Mouse (Mus musculus): ENCODE data around the gene Notch3.

Gene Notch3

DNA sequence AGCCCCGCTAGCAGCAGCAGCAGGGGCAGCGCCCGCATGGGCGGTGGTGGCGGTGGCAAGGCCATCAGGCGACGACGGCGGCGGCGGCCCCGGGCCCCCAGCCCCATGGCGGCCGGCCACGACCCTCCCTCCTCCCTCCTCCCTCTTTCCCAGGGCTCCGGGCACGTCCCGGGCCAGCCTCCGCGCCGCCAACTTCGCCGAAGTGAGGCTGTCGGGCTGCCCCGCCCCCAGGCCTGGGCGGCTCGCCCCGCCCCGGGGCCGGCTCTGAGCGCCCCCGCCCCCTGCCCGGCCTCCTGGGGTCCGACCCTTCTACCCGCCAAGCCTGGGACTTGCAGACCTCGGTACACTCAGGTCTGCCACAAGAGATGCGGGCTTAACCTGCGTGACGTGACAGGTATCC lies at the start of gene Notch3:
TSS of gene Notch3 (minus strand) at position 166 of the 400 bp plus-strand sequence.
- ChIA-PET CTCF (interaction anchor here in 3 of 4 experiments (1.1 to 1.6 kb wide), 4 partner anchors 22 to 43 kb away, joined by 3 to 15 read pairs (median 6); partner anchors contain the start of gene Ephx3 (in 1 of the 3)), POLR2A (interaction anchor here in 3 of 4 experiments (0.5 to 3.7 kb wide), 20 partner anchors 11 to 604 kb away, joined by 3 to 28 read pairs (median 5); partner anchors contain the start of genes Ephx3 (in 2 of the 3), Akap8 (in 1 of the 3), Brd4 (in 1 of the 3) and Cyp4f17 (in 1 of the 3))

DNA sequence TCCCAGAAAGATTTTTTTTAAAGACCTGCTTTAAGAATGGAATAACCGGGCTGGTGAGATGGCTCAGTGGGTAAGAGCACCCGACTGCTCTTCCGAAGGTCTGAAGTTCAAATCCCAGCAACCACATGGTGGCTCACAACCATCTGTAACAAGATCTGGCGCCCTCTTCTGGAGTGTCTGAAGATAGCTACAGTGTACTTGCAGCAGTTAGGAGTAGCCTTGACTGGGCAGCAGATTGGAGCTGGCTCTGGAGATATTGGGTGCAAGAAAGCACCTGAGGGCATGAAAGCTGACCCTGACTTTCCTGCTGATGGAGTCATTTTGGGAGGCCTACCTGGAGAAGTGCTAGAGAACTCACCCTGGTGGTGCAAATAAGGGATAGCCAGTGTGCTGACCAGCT lies 48.9 kb upstream of the Notch3 start:
- ChIA-PET CTCF (interaction anchor here (0.7 to 3.1 kb wide), 18 partner anchors 8 to 93 kb away, joined by 3 to 11 read pairs (median 3); no protein-coding TSS in a partner anchor), POLR2A (interaction anchor here in 2 of 4 experiments (0.8 to 1.7 kb wide), 11 partner anchors 8 to 136 kb away, joined by 3 to 6 read pairs (median 3); no protein-coding TSS in a partner anchor)

DNA sequence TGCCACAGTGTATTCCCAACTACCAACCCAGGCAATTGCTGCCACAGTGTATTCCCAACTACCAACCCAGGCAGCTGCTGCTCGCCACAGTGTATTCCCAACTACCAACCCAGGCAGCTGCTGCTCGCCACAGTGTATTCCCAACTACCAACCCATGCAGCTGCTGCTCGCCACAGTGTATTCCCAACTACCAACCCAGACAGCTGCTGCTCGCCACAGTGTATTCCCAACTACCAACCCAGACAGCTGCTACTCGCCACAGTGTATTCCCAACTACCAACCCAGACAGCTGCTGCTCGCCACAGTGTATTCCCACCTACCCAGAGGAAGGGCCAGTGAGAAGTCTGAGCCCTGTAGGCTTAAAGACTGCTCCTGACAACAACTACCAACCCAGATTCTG lies 44.9 kb upstream of the Notch3 start:
- ChIA-PET CTCF (interaction anchor here in 3 of 4 experiments (0.7 to 2.5 kb wide), 6 partner anchors 12 to 108 kb away, joined by 3 to 7 read pairs (median 3); no protein-coding TSS in a partner anchor), POLR2A (interaction anchor here in 3 of 4 experiments (0.6 to 6.7 kb wide), 28 partner anchors 9 to 403 kb away, joined by 3 to 38 read pairs (median 4); partner anchors contain the start of genes Ephx3 (in 3 of the 3), Akap8 (in 2 of the 3) and Brd4 (in 1 of the 3))

DNA sequence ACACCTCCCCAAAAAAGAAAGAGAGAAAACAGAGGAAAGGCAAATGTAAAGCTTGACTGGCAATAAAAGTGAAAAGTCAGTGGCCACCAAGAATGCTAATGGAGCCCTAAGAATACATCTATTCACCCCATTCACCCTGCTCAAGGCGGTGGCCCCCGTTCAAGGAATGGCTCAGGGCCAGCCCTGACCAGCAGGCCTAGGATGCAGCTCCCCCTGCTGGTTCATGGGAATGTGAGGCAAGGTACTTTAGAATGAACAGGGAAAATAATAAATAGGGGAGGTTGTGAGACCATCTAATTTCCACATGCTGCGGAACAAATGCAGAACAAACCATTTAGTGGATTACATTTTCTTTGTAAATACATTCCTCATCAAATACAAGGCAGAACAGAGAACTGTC lies 43.1 kb upstream of the Notch3 start:
- ChIA-PET CTCF (interaction anchor here (0.6 to 2.5 kb wide), 28 partner anchors 8 to 235 kb away, joined by 3 to 24 read pairs (median 5); partner anchors contain the start of gene Ephx3 (in 1 of the 4)), POLR2A (interaction anchor here in 2 of 4 experiments (0.6 to 6.7 kb wide), 22 partner anchors 10 to 402 kb away, joined by 3 to 38 read pairs (median 4); partner anchors contain the start of genes Ephx3 (in 2 of the 2), Akap8 (in 1 of the 2) and Notch3 (in 1 of the 2))

DNA sequence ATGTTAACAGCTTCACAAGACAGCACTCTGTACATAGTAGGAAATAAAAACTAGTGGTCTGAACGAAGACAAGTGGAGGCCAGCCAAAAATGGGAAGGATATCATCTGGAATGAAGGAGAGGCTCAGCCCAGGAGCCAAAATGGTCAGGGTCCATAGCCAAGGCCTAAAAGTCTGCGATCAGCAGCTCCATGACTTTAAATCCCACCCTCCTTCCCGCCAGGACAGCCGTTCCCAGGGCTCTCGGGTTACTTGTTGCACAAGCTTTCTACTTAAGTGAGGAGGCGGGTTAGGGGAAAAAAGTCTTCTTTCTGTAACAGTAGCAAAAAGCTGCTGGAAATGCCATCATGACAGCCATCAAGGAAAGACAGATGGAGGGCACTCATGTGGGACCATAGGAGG lies 42.5 kb upstream of the Notch3 start:
- CTCF ChIA-PET: interaction anchor here (0.6 to 2.5 kb wide), 26 partner anchors 8 to 301 kb away, joined by 3 to 24 read pairs (median 4); partner anchors contain the start of gene Ephx3 (in 1 of the 4)
- POLR2A ChIA-PET: interaction anchor here in 2 of 4 experiments (0.7 to 6.7 kb wide), 21 partner anchors 10 to 283 kb away, joined by 3 to 38 read pairs (median 5); partner anchors contain the start of genes Akap8 (in 2 of the 2), Ephx3 (in 2 of the 2), Brd4 (in 1 of the 2) and Notch3 (in 1 of the 2)

DNA sequence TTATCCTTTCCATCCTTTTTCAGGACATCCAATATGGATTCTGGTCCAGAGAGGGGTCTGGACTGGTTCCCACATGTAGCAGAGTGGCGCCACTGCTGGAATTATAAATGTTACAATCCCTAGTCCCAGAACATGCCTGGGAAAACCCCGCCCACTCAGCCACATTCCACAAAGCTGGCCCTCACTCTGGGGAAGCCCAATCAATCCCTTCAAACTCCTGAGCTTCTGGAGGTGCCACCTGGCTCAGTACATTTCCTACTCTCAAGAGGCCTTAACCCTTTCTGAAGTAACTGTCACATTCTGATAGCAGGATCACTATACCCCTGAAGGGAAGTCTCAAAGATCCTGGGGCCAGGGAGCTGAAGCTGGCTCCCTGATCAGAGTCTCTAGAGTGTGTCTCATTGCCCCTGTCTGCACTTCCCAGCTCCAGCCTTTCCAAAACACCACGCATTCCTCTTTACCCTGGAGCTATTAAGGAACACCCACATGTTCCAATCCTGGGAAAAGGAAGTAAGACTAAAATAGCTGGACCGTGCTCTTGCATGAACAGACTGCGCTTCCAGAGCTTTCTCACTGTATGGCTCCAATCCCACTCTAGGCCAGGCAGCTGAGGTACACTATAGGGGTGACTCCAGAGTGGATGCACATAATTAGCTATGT lies 41.1 kb upstream of the Notch3 start:
- POLR2A ChIA-PET: interaction anchor here in 2 of 4 experiments (0.7 to 6.7 kb wide), 19 partner anchors 8 to 298 kb away, joined by 3 to 38 read pairs (median 4); partner anchors contain the start of genes Akap8 (in 1 of the 2), Brd4 (in 1 of the 2), Cyp4f17 (in 1 of the 2) and Ephx3 (in 1 of the 2)

DNA sequence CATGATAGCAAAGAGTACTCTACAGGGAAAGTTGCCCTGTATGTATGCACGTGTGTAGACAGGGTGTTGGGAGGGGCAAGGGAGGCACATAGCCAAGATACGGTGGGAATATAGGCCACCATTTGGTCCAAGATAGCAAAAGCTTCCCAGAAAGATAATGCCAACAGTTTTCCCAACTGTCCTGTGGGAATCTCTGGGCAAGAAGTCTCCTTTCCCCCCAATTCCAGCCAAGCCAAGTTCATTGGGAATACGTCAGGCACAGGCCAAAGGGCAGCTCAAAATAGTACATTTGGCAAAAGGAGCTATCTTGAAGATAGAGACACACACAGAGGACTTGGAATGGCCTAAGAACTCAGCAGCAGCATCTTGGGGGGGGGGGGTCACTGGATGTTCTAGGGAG lies 38.7 kb upstream of the Notch3 start:
- CTCF ChIA-PET: interaction anchor here (0.5 to 1.1 kb wide), 5 partner anchors 10 to 176 kb away, joined by 3 to 8 read pairs (median 3); no protein-coding TSS in a partner anchor
- POLR2A ChIA-PET: interaction anchor here in 2 of 4 experiments (0.5 to 1.0 kb wide), 10 partner anchors 7 to 1884 kb away, joined by 3 to 5 read pairs (median 3); no protein-coding TSS in a partner anchor

More for the DNA sequence above, 41.1 kb upstream of the Notch3 start:
- CTCF ChIA-PET: interaction anchor here in 3 of 4 experiments (0.7 to 1.3 kb wide), 4 partner anchors 8 to 64 kb away, joined by 3 to 5 read pairs (median 3); no protein-coding TSS in a partner anchor

DNA sequence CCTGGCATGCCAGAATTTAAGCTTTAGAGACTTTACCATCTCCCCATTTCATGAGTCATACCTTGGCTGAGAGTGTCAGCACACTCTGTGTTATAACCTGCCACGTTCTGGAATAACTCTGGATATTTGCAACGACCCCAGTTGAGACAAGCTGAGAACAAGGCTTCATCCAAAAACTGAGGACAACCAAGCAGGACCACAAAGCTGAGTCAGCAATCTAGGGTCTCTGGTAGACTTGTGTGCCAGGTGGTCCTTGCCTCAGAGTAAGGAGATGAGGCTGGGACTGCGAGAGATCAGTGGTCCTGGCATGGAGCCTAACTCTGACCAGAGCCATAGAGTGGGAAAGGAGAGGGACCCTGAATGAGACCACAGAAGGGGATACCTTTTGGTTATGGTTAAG lies 36.3 kb upstream of the Notch3 start:
- POLR2A ChIA-PET: interaction anchor here in 2 of 4 experiments (0.6 to 3.7 kb wide), 8 partner anchors 8 to 43 kb away, joined by 3 to 12 read pairs (median 4); partner anchors contain the start of gene Ephx3 (in 2 of the 2)

DNA sequence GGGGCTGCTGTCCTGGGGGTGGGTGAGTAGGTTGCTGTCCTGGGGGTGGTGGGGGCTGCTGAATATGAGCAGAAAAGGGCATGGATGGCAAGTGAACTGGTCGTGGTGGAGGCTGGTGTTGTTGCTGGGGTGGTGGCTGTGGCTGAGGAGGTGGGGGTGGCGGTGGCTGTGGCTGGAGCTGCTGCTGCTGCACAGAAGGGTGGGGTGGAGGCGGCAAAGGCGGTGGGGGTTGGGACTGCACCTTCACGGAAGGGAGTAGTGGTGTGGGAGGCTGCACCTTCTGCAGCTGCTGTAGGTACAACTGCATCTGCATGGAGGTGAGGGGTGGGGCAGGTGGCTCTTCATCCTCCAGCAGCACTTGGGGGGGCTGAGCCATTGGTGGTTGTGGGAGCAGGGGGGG lies 34.4 kb upstream of the Notch3 start:
- CTCF ChIA-PET: interaction anchor here in 3 of 4 experiments (0.6 to 1.5 kb wide), 6 partner anchors 9 to 58 kb away, joined by 3 to 5 read pairs (median 3); no protein-coding TSS in a partner anchor
- POLR2A ChIA-PET: interaction anchor here in 2 of 4 experiments (0.6 to 3.2 kb wide), 7 partner anchors 11 to 83 kb away, joined by 3 to 11 read pairs (median 3); partner anchors contain the start of gene Ephx3 (in 1 of the 2)

More for the DNA sequence above, 36.3 kb upstream of the Notch3 start:
- CTCF ChIA-PET: interaction anchor here in 1 of 4 experiments (1.1 kb wide), 2 partner anchors 13 to 184 kb away, joined by 3 read pairs; partner anchors contain the start of gene Ephx3

DNA sequence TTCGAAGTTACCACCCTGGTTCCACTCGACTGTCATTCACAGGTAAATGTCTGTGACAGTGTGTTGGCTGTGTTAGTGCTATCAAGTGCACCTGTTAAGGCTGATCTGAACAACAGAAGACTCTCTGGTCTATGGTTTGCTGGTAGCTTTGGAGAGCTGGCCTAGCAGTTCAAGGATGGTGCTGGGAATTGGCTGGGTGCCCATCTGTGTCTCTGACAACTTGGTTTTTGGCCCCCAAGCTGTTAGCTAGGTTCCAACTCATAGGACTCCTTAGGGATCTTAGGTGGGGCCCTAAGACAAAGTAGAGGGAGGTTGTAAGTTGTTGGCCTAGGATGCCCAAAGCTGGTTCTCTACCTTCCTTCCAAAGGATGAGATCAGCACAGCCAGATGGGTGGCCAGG lies 33.1 kb upstream of the Notch3 start:
- ChIA-PET CTCF (interaction anchor here in 3 of 4 experiments (0.5 to 3.2 kb wide), 5 partner anchors 10 to 57 kb away, joined by 3 to 10 read pairs (median 8); no protein-coding TSS in a partner anchor), POLR2A (interaction anchor here (0.6 to 3.3 kb wide), 8 partner anchors 9 to 30 kb away, joined by 3 to 20 read pairs (median 8); partner anchors contain the start of gene Ephx3 (in 1 of the 4))

DNA sequence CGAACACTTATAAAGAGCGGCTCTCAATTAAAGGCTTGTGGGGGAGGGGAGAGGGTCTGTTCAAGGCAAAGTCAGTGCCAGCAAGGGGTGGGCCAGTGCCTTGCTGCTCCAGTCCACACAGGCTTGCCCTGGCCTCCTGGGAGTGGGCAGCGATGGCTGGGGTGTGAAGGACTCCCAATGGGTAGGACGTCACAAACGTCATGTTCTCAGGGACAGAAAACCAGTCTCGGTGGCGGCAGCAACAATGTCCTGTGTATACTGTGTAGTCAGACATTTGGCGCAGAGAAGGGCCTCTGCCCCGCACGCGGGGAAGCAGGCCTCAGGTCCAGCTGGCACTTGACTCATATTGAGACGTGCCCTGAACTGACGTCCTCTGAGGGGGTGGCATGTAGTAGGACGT lies 30.5 kb upstream of the Notch3 start:
- ChIA-PET CTCF (interaction anchor here in 2 of 4 experiments (0.8 to 3.2 kb wide), 5 partner anchors 8 to 78 kb away, joined by 3 to 10 read pairs (median 4); partner anchors contain the start of gene Ephx3 (in 1 of the 2)), POLR2A (interaction anchor here in 3 of 4 experiments (0.6 to 3.3 kb wide), 4 partner anchors 12 to 66 kb away, joined by 3 to 20 read pairs (median 8); no protein-coding TSS in a partner anchor)

DNA sequence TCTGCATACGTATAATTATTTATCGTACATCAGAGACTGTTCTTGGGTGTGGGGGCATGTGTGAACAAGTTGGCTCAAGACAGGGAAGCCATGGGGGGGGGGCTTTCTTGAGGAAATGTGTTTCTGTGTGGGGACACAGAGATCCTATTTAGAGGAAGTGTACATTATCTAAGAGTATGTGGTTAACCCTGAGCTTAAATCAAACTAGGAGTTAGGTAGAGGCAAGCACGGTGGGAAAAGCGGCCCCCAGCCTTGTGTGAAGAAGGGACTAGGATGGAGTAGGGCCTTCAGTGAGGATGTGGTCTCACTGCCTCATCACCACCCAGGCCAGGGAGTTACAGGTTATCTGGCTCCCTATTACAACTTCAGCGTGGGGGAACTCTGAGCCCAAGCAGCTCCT lies 29.1 kb upstream of the Notch3 start:
- ChIA-PET CTCF (interaction anchor here (0.5 to 2.2 kb wide), 9 partner anchors 14 to 526 kb away, joined by 3 to 24 read pairs (median 5); no protein-coding TSS in a partner anchor), POLR2A (interaction anchor here in 2 of 4 experiments (0.6 to 2.5 kb wide), 9 partner anchors 12 to 100 kb away, joined by 3 to 8 read pairs (median 3); no protein-coding TSS in a partner anchor)

DNA sequence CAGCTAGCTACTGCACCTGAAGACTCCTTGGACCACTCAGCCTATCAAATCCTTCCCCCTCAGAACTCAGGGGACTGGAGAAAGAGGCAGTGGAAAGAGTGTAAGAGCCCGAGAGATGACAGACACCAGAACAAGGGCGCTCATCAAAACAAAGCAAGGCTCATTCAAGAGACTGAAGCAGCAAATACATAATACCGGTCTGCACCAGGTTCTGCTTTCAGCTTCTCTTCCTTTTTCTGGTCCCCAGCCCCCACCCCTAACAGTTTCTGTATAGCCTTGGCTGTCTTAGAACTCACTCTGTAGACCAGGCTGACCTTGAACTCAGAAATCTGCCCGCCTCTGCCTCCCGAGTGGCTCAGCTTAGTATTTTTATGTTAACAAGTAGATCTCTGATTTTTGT lies 26.4 kb upstream of the Notch3 start:
- ChIA-PET CTCF (interaction anchor here in 3 of 4 experiments (0.7 to 2.0 kb wide), 4 partner anchors 16 to 31 kb away, joined by 3 to 8 read pairs (median 4); no protein-coding TSS in a partner anchor), POLR2A (interaction anchor here in 2 of 4 experiments (0.6 to 2.0 kb wide), 4 partner anchors 10 to 81 kb away, joined by 3 to 9 read pairs (median 4); no protein-coding TSS in a partner anchor)

DNA sequence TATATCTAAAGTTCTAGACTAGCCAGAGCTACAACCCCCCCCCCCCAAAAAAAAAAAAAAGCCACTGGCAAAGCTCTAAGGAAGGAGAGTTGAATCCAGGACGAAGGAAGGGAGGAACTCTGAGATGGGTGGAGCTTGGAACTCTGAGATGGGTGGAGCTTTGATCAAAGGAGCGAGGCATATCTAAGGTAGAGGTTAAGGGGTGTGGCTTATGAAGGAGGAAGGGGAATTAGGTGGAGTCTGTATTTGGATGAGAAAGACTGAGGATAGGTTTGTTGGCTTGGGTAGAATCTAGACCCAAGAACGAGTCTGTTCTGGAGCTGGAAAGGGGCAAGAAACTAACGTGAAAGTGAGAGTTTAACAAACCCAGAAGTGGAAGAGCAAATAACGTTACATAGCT lies 23.2 kb upstream of the Notch3 start:
- POLR2A ChIA-PET: interaction anchor here (0.5 to 4.4 kb wide), 49 partner anchors 8 to 1153 kb away, joined by 3 to 38 read pairs (median 4); partner anchors contain the start of genes Akap8l (in 2 of the 4), Akap8 (in 1 of the 4) and Notch3 (in 1 of the 4)
- CTCF ChIA-PET: interaction anchor here (0.6 to 2.5 kb wide), 20 partner anchors 8 to 1591 kb away, joined by 3 to 10 read pairs (median 4); no protein-coding TSS in a partner anchor

DNA sequence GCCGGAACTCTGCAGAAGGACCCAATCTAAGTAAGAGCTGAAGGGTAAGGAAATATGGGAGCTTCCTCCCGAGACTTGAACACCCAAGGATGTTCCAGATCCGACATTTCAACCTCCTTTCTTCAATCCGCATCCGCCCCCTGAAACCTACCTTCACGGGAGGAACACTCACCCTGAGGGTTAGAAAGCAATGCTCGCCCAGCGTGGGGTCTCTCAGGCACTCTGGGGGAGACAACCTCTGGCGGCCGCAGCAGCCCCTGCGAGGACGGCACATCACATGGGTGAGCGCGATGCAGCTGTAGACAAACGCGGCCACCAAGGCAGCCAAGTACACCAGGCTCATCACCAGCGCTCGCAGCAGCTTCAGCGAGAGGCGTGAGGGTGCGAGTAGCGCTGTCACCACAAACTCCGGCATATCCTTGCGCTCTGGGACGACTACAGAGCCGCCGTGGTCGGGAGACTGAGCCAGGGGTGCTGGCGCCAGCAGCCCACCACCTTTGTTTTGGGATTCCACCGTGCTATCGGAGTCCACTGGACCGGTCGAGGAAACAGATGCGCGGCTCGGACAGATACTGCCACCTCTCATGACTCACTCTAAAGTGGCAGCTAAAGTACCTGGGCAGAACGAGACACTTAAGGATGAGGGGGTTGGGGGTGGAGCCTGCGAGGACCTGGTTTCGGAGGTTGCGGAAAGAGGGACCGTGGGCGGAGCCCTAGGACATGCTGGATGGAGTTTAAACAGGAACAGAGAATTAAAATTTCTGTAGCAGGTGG lies 22.4 kb upstream of the Notch3 start, which contains the start of gene Ephx3:
TSS of gene Ephx3 (minus strand) at position 687 of the 774 bp plus-strand sequence.
- CTCF ChIA-PET: interaction anchor here in 3 of 4 experiments (0.6 to 2.5 kb wide), 13 partner anchors 9 to 161 kb away, joined by 3 to 10 read pairs (median 3); partner anchors contain the start of gene Notch3 (in 1 of the 3)
- POLR2A ChIA-PET: interaction anchor here (0.6 to 4.4 kb wide), 43 partner anchors 8 to 623 kb away, joined by 3 to 38 read pairs (median 4); partner anchors contain the start of genes Akap8l (in 2 of the 4), Akap8 (in 1 of the 4) and Notch3 (in 1 of the 4)

DNA sequence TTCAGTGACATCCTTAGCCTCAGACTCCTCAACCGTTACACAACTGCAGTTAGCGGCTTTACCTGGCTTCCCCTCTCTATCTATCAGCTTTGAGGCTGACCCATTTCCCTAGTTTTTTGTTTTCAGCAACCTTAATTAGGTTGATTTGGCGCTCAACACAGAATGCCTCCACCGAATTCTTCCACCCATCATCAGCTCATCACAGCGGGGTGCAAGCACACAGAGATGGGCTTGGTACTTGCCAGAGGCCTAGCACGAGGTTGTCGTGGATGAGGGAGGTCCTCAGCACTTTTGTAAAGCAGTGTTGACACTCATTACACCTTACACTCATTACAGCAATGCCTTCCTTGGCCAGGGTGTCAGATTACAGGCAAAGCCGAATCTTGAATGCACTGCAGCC lies 16.4 kb upstream of the Notch3 start:
- ChIA-PET CTCF (interaction anchor here in 1 of 4 experiments (1.0 kb wide), 1 partner anchor 21 kb away, joined by 3 read pairs; no protein-coding TSS in a partner anchor), POLR2A (interaction anchor here in 3 of 4 experiments (0.6 to 1.9 kb wide), 8 partner anchors 10 to 900 kb away, joined by 3 to 11 read pairs (median 4); no protein-coding TSS in a partner anchor)

Data from embryonic stem cell, embryonic (primary cell).